26 mouse cellular contexts compared by ENCODE assay signal in the genomic region with DNA sequence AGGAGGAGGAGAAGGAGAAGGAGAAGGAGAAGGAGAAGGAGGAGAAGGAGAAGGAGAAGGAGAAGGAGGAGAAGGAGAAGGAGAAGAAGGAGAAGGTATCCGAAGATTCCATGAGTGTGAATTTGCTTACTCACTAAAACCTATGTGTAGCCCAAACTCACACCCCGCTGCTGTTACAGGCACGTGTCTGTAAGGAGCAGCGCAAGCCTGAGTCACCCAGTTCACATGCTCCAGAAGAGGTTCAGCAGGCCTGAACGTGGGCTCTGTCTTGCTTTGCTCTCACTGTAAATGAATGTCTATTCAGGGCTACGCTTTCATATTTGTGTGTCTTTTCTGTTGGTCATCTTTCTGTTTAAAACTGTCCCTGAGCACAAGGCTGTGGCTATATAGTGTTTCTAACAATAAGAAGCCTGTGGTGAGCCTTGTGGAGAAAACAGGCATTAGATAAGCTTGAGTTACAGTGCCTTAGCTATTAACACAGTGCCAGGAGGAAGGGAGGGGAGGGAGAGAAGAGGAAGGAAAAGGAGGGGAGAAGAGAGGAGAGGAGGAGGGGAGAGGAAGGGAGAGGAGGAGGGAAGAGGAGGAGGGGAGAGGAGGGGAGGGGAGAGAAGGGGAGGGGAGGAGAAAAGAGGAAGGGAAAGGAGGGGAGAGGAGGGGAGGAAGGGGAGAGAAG.
A peak's percentile ranks its signal among the peaks of the same experiment; 100 is the strongest.
DNase-seq lines count a peak whose midpoint lies in the region; ATAC-seq lines count a peak whose summit lies in the region.
"Had no signal": no experiment of that assay in that cellular context is flagged by ENCODE, and none has a peak within 500 bp of the region (broad histone marks: within the 10 kb centered on the region; RNA-seq: fewer than 3 reads in every experiment).

No protein-coding gene starts in this region.

- DNase-seq in frontal cortex, postnatal 25 days (ENCODE audit: low spot score in 2 of 2), result no peak
- peak; percentile 56 for DNase-seq in brain, adult 2 months (ENCODE audit: low read depth, low spot score)
- DNase-seq in heart, adult 9 months (ENCODE audit: low spot score in 2 of 2), result no peak
- no peak for DNase-seq in ovary, adult 18-20 months (ENCODE audit: low spot score)
- DNase-seq: adrenal gland, postnatal 10 days; cerebellum, adult 11 months; cerebellum, adult 2 months; cerebellum, adult 9-11 months; cerebellum, postnatal 25 days; embryo, embryonic 11 days; gastrocnemius, postnatal 25 days; heart, adult 18-20 months; heart, postnatal 14 days; heart, postnatal 4 days had no signal

- peaks cover 49% of the 10 kb centered on the region for H3K4me1 ChIP-seq in megakaryocyte, embryonic 14.5 days
- H3K4me1 ChIP-seq: forebrain, embryonic 10.5 days; forebrain, embryonic 13.5 days; heart, embryonic 10.5 days; heart, embryonic 13.5 days had no signal

- H3K4me3 ChIP-seq in megakaryocyte, embryonic 14.5 days (replicated peaks), result peak overlapping the region; percentile 73
- H3K4me3 ChIP-seq: forebrain, embryonic 10.5 days; forebrain, embryonic 13.5 days; heart, embryonic 10.5 days; heart, embryonic 13.5 days had no signal

- no peaks in the 10 kb centered on the region for H3K27me3 ChIP-seq in megakaryocyte, embryonic 14.5 days (replicated peaks)
- H3K27me3 ChIP-seq: forebrain, embryonic 13.5 days; heart, embryonic 13.5 days had no signal

- peak; percentile 63 for ATAC-seq in frontal cortex, adult (ENCODE audit: low TSS enrichment)
- no peak for ATAC-seq in megakaryocyte, adult 5-6 weeks (ENCODE audit: poor library complexity, severe bottlenecking)
- ATAC-seq: CD4-positive, CD25-positive, alpha-beta regulatory T cell, adult 4 months; forebrain, embryonic 13.5 days; forebrain, embryonic 16.5 days; hindbrain, postnatal 0 days; inflammation-experienced regulatory T-cells, adult 6 months; intestine, embryonic 16.5 days had no signal

- no peaks in the 10 kb centered on the region for H3K9me3 ChIP-seq in megakaryocyte, embryonic 14.5 days
- H3K9me3 ChIP-seq: forebrain, embryonic 10.5 days; forebrain, embryonic 13.5 days; heart, embryonic 10.5 days; heart, embryonic 13.5 days had no signal

- H3K36me3 ChIP-seq in megakaryocyte, embryonic 14.5 days (replicated peaks; ENCODE audit: low read length), result peaks cover 27% of the 10 kb centered on the region
- H3K36me3 ChIP-seq: forebrain, embryonic 10.5 days had no signal
